In genomic region chr10:117947191-117947590, GRCm38 (mm10) we compare ENCODE assay signal across 17 mouse cellular contexts.
DNase-seq lines count a peak whose midpoint lies in the region; ATAC-seq and TF ChIP-seq lines count a peak whose summit lies in the region.
"Had no signal": no experiment of that assay in that cellular context is flagged by ENCODE, and none has a peak within 500 bp of the region (broad histone marks: within the 10 kb centered on the region; RNA-seq: fewer than 3 reads in every experiment).

No protein-coding gene starts in this region.

- peak overlapping the region; percentile 60 for H3K9ac ChIP-seq in heart, embryonic 13.5 days
- no peak overlapping the region for H3K9ac ChIP-seq in lung, embryonic 14.5 days
- no peak overlapping the region for H3K9ac ChIP-seq in limb, embryonic 11.5 days (ENCODE audit: low read length)
- H3K9ac ChIP-seq in forebrain, embryonic 11.5 days (ENCODE audit: low read length): no peak overlapping the region
- H3K9ac ChIP-seq: hindbrain, embryonic 15.5 days; liver, embryonic 12.5 days had no signal

- H3K4me2 ChIP-seq in heart, embryonic 13.5 days: peak overlapping the region; percentile 64
- H3K4me2 ChIP-seq in lung, embryonic 14.5 days: peak overlapping the region; percentile 50
- peak overlapping the region; percentile 45 for H3K4me2 ChIP-seq in limb, embryonic 11.5 days (ENCODE audit: low read depth, severe bottlenecking)
- H3K4me2 ChIP-seq in forebrain, embryonic 11.5 days (ENCODE audit: low read depth, low read length, severe bottlenecking): no peak overlapping the region
- H3K4me2 ChIP-seq: hindbrain, embryonic 15.5 days; liver, embryonic 12.5 days had no signal

- H3K4me1 ChIP-seq in heart, embryonic 13.5 days: peaks cover 12% of the 10 kb centered on the region
- H3K4me1 ChIP-seq in lung, embryonic 14.5 days (ENCODE audit: insufficient read depth): 0 out of 2 replicates have a peak, but pooled peaks cover 3% of the 10 kb centered on the region
- H3K4me1 ChIP-seq in limb, embryonic 11.5 days (ENCODE audit: control insufficient read depth, insufficient read depth, low read length): peaks cover 9% of the 10 kb centered on the region
- no peaks in the 10 kb centered on the region for H3K4me1 ChIP-seq in forebrain, embryonic 11.5 days (replicated peaks; ENCODE audit: control insufficient read depth, insufficient read depth, low read length)
- H3K4me1 ChIP-seq: hindbrain, embryonic 15.5 days had no signal

- whole genome bisulfite sequencing in heart, embryonic 13.5 days: 25% methylated on average over 13 of the region's 13 CpGs
- WGBS in lung, embryonic 14.5 days: 30% methylated on average over 13 of the region's 13 CpGs
- 6% methylated on average over 13 of the region's 13 CpGs for WGBS in limb, embryonic 11.5 days
- 88% methylated on average over 13 of the region's 13 CpGs for WGBS in forebrain, embryonic 11.5 days

- no peak for ATAC-seq in heart, embryonic 13.5 days (ENCODE audit: extremely low read depth, insufficient number of reproducible peaks, low FRiP score, low TSS enrichment)
- ATAC-seq in lung, embryonic 14.5 days (ENCODE audit: insufficient read depth): no peak; the same call in 1 of the 2 replicates
- no peak for ATAC-seq in limb, embryonic 11.5 days (ENCODE audit: insufficient number of reproducible peaks, low FRiP score, low TSS enrichment, low read depth)
- no peak for ATAC-seq in forebrain, embryonic 11.5 days (replicated peaks; ENCODE audit: low FRiP score)
- ATAC-seq: liver, embryonic 12.5 days had no signal

- H3K9me3 ChIP-seq in heart, embryonic 13.5 days: no peaks in the 10 kb centered on the region
- no peaks in the 10 kb centered on the region for H3K9me3 ChIP-seq in lung, embryonic 14.5 days (ENCODE audit: low read depth, low read length)
- H3K9me3 ChIP-seq in limb, embryonic 11.5 days (ENCODE audit: control insufficient read depth, low read length): no peaks in the 10 kb centered on the region
- no peaks in the 10 kb centered on the region for H3K9me3 ChIP-seq in forebrain, embryonic 11.5 days (ENCODE audit: control insufficient read depth, low read length)
- H3K9me3 ChIP-seq: embryonic facial prominence, embryonic 10.5 days; hindbrain, embryonic 15.5 days; liver, embryonic 12.5 days had no signal

- no peak for TF ChIP-seq CTCF in lung, embryonic 14.5 days (IDR thresholded peaks at IDR 0.05; ENCODE audit: low read depth)
- no peak for TF ChIP-seq CTCF in brain, embryonic 14.5 days (IDR thresholded peaks at IDR 0.05; ENCODE audit: borderline replicate concordance, extremely low read depth, insufficient read depth, insufficient read length)

- no peaks in the 10 kb centered on the region for H3K36me3 ChIP-seq in heart, embryonic 13.5 days
- H3K36me3 ChIP-seq in lung, embryonic 14.5 days (ENCODE audit: insufficient read depth): no peaks in the 10 kb centered on the region
- H3K36me3 ChIP-seq in limb, embryonic 11.5 days (ENCODE audit: control insufficient read depth, insufficient read depth, low read length): no peaks in the 10 kb centered on the region
- no peaks in the 10 kb centered on the region for H3K36me3 ChIP-seq in forebrain, embryonic 11.5 days (ENCODE audit: control insufficient read depth, insufficient read depth, low read length)
- H3K36me3 ChIP-seq: embryonic facial prominence, embryonic 10.5 days; hindbrain, embryonic 15.5 days; liver, embryonic 12.5 days had no signal

- intact Hi-C loops in heart, postnatal 36 days (cut with DNase I): no loop called here
- intact Hi-C loops in left cerebral cortex, postnatal 36 days (cut with DNase I): no loop called here

- no peak overlapping the region for H3K27ac ChIP-seq in heart, embryonic 13.5 days (replicated peaks)
- no peak overlapping the region for H3K27ac ChIP-seq in lung, embryonic 14.5 days (ENCODE audit: low read depth)
- no peak overlapping the region for H3K27ac ChIP-seq in limb, embryonic 11.5 days (replicated peaks; ENCODE audit: low read depth, low read length)
- no peak overlapping the region for H3K27ac ChIP-seq in forebrain, embryonic 11.5 days (ENCODE audit: low read depth, low read length)
- H3K27ac ChIP-seq: embryonic facial prominence, embryonic 10.5 days; hindbrain, embryonic 15.5 days; liver, embryonic 12.5 days; macrophage had no signal

- peak overlapping the region; percentile 32 for H3K4me3 ChIP-seq in heart, embryonic 13.5 days
- peak overlapping the region; percentile 12; the same call in 1 of the 2 replicates for H3K4me3 ChIP-seq in lung, embryonic 14.5 days (ENCODE audit: low read depth, low read length)
- no peak overlapping the region for H3K4me3 ChIP-seq in limb, embryonic 11.5 days (ENCODE audit: low read depth, low read length)
- H3K4me3 ChIP-seq in forebrain, embryonic 11.5 days (ENCODE audit: low read depth, low read length): no peak overlapping the region
- H3K4me3 ChIP-seq: embryonic facial prominence, embryonic 10.5 days; hindbrain, embryonic 15.5 days; liver, embryonic 12.5 days had no signal

- DNase-seq in heart, postnatal 36 days: no peak
- peak; percentile 9 for DNase-seq in lung, embryonic 14.5 days
- DNase-seq in lung, postnatal 4 days: no peak
- DNase-seq in brain, embryonic 14.5 days (ENCODE audit: low read depth): peak; percentile 40
- DNase-seq in limb, embryonic 11.5 days (ENCODE audit: low spot score): no peak
- no peak for DNase-seq in left cerebral cortex, postnatal 36 days (ENCODE audit: low spot score in 2 of 2)
- no peak for DNase-seq in forebrain, embryonic 11.5 days (ENCODE audit: low spot score)
- DNase-seq: adrenal gland, postnatal 10 days; cerebellum, postnatal 10 days; gastrocnemius, postnatal 36 days; kidney, postnatal 14 days; spleen, adult 18-20 months had no signal

- H3K27me3 ChIP-seq in heart, embryonic 13.5 days (replicated peaks): no peaks in the 10 kb centered on the region
- no peaks in the 10 kb centered on the region for H3K27me3 ChIP-seq in lung, embryonic 14.5 days (ENCODE audit: insufficient read depth, low read length)
- no peaks in the 10 kb centered on the region for H3K27me3 ChIP-seq in limb, embryonic 11.5 days (ENCODE audit: control insufficient read depth, insufficient read depth, low read length)
- H3K27me3 ChIP-seq in forebrain, embryonic 11.5 days (ENCODE audit: control insufficient read depth, insufficient read depth, low read length): no peaks in the 10 kb centered on the region
- H3K27me3 ChIP-seq: hindbrain, embryonic 15.5 days; liver, embryonic 12.5 days had no signal

- no peak for TF ChIP-seq POLR2A in brain, embryonic 14.5 days (IDR thresholded peaks at IDR 0.05; ENCODE audit: borderline replicate concordance, extremely low read depth, insufficient read depth, insufficient read length, poor library complexity, severe bottlenecking)

Comparison
In these comparisons a context has a peak if more than half of its experiments do, and no peak if none do; other contexts are left out.
1. DNase-seq: peak in lung, embryonic 14.5 days (single experiment) and brain, embryonic 14.5 days (single experiment); none in heart, postnatal 36 days (0 of 2), lung, postnatal 4 days (0 of 2), limb, embryonic 11.5 days (single experiment), left cerebral cortex, postnatal 36 days (0 of 2) and forebrain, embryonic 11.5 days (single experiment).
2. H3K4me3 ChIP-seq: peak in heart, embryonic 13.5 days (single experiment) and lung, embryonic 14.5 days (single experiment); none in limb, embryonic 11.5 days (single experiment) and forebrain, embryonic 11.5 days (single experiment).